Mouse (Mus musculus) Patski (cell line): ENCODE results near the gene Hs6st1. TPM values are rescaled to one million over a fixed set of nuclear protein-coding genes. Genes with fewer than 3 reads are reported as not detected.

Experiments used
- ATAC-seq: fragments of 100-300 bp; one replicate; pipeline ENCODE4 v1.8.0; 2021
- CTCF ChIA-PET: fragments of 350-600 bp; sonication (Branson Sonifier 250); formaldehyde crosslinking; loops from one replicate; lab custom pipeline; 2022; ENCODE audit warnings: inconsistent platforms; lab: Charles Lee
- POLR2A ChIA-PET: fragments of 350-600 bp; sonication (Branson Sonifier 250); formaldehyde crosslinking; loops from one replicate; lab custom pipeline; 2022; ENCODE audit warnings: antibody characterized with exemption, inconsistent platforms; lab: Charles Lee
- DNase-seq: peaks from one replicate; pipeline ENCODE4 v3.0.0-alpha.2; 2011; ENCODE audit warnings: low read depth, low spot score
- H3K27me3 ChIP-seq: fragments of 371-371 bp; one replicate; pipeline ENCODE4 v1.5.1; 2021
- CTCF ChIP-seq: fragments of 100-300 bp; IDR thresholded peaks from one replicate; pipeline ENCODE4 v1.5.1; 2021
- in situ Hi-C: fragments of 300-500 bp; cut with MboI; formaldehyde crosslinking; loops from 3 replicates; pipeline ENCODE4 v1.11.1; 2018; ENCODE audit warnings: low pct_unique_long_range_greater_than_20kb, mixed read lengths
- polyA plus RNA-seq: library from polyadenylated mRNA; unstranded; gene quantifications from one replicate; pipeline ENCODE4 v1.2.3, GENCODE M21; 2021

Hs6st1 gene
- polyA plus RNA-seq, 1 experiment from 2014 or later, result 207 TPM

- in situ Hi-C loops, result no loop called here
- POLR2A ChIA-PET, result no interaction called here
- TF ChIP-seq CTCF, result no peak
- DNase-seq (no peak), ATAC-seq (no peak)
- no peaks in the 10 kb centered on the region for H3K27me3 ChIP-seq
- CTCF ChIA-PET, result interaction anchor here (2.4 kb wide), 1 partner anchor 10 kb away, joined by 10 read pairs; no protein-coding TSS in a partner anchor
These were observed 22.5 kb downstream of the Hs6st1 start for GRCm38 (mm10) chr1:36090722-36091110.

GRCm38 (mm10) chr1:36091246-36091645 lies 23.0 kb downstream of the Hs6st1 start:
- TF ChIP-seq CTCF, result no peak
- CTCF ChIA-PET, result no interaction called here
- ATAC-seq (no peak), DNase-seq (no peak)
- no peaks in the 10 kb centered on the region for H3K27me3 ChIP-seq
- in situ Hi-C loops, result no loop called here
- POLR2A ChIA-PET, result no interaction called here

GRCm38 (mm10) chr1:36093741-36094140 lies 25.5 kb downstream of the Hs6st1 start:
- no peaks in the 10 kb centered on the region for H3K27me3 ChIP-seq
- ATAC-seq, result no peak
- no peak for TF ChIP-seq CTCF
- no peak for DNase-seq
- in situ Hi-C loops, result no loop called here
- ChIA-PET CTCF (no interaction called here), POLR2A (interaction anchor here (1.6 kb wide), 1 partner anchor 15 kb away, joined by 3 read pairs; no protein-coding TSS in a partner anchor)

GRCm38 (mm10) chr1:36095423-36096272 lies 27.4 kb downstream of the Hs6st1 start:
- POLR2A ChIA-PET, result no interaction called here
- no peak for TF ChIP-seq CTCF
- in situ Hi-C loops, result no loop called here
- ATAC-seq, result no peak
- CTCF ChIA-PET, result no interaction called here
- H3K27me3 ChIP-seq, result no peaks in the 10 kb centered on the region
- no peak for DNase-seq

DNA sequence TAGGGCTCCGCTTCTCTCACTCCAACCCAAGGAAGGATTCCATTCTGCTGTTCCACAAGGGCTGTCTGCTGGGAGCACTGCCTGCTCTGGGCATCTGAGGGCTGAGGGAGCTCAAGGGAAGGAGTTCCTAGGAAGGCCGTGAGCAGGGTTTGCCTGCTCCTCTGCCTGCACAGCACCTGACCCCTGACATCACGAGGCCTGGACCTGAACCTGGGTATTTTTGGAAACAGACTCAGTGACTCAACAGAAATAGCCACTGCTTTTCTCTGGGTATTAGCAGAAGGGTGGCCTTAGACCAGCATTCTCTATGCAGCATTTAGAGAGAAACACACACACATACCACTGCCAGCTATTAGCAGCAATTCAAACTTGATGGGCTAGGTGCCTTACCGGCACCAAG lies 30.2 kb downstream of the Hs6st1 start:
- no peak for ATAC-seq
- POLR2A ChIA-PET, result no interaction called here
- in situ Hi-C loops, result no loop called here

GRCm38 (mm10) chr1:36100371-36100770 lies 32.2 kb downstream of the Hs6st1 start:
- ATAC-seq, result no peak
- no peaks in the 10 kb centered on the region for H3K27me3 ChIP-seq
- no peak for TF ChIP-seq CTCF
- CTCF ChIA-PET, result interaction anchor here (1.2 to 1.6 kb wide), 3 partner anchors 11 to 19 kb away, joined by 3 to 10 read pairs (median 3); no protein-coding TSS in a partner anchor
- in situ Hi-C loops, result no loop called here
- POLR2A ChIA-PET, result interaction anchor here (0.6 kb wide), 1 partner anchor 29 kb away, joined by 3 read pairs; no protein-coding TSS in a partner anchor
- no peak for DNase-seq

More for the DNA sequence above, 30.2 kb downstream of the Hs6st1 start:
- no peak for DNase-seq
- CTCF ChIA-PET, result interaction anchor here (1.1 to 2.4 kb wide), 2 partner anchors 17 to 36 kb away, joined by 4 to 6 read pairs; no protein-coding TSS in a partner anchor
- H3K27me3 ChIP-seq, result no peaks in the 10 kb centered on the region
- TF ChIP-seq CTCF, result no peak

GRCm38 (mm10) chr1:36105917-36106706 lies 37.9 kb downstream of the Hs6st1 start:
- ChIA-PET CTCF (interaction anchor here (1.0 to 2.1 kb wide), 3 partner anchors 12 to 30 kb away, joined by 3 to 5 read pairs (median 5); no protein-coding TSS in a partner anchor), POLR2A (interaction anchor here (0.9 to 1.0 kb wide), 2 partner anchors 11 to 47 kb away, joined by 3 to 4 read pairs; no protein-coding TSS in a partner anchor)
- no peak for DNase-seq
- H3K27me3 ChIP-seq, result no peaks in the 10 kb centered on the region
- in situ Hi-C loops, result no loop called here
- ATAC-seq, result no peak
- no peak for TF ChIP-seq CTCF

DNA sequence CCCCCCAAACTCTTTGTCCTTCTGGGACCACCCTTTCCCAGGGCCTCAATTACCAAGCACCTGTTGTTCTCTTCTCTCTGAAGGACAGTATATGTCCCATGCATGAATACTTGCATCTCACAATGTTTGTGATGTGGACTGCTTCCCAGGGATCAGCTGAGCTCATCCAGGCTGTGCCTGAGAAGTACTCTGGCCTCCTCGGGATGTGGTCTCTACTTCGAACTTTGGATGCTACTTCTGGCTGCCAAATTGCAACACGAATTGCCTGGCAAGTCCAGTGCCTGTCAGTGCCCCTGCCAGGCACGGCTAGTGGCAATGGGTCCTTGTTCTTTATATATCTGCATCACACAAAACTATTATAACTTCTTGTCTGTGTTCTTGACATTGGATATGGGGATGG lies 41.8 kb downstream of the Hs6st1 start:
- ChIA-PET CTCF (no interaction called here), POLR2A (no interaction called here)
- ATAC-seq, result no peak
- in situ Hi-C loops, result no loop called here
- no peaks in the 10 kb centered on the region for H3K27me3 ChIP-seq
- TF ChIP-seq CTCF, result no peak
- no peak for DNase-seq

GRCm38 (mm10) chr1:36112665-36113064 lies 44.5 kb downstream of the Hs6st1 start:
- no peaks in the 10 kb centered on the region for H3K27me3 ChIP-seq
- ChIA-PET POLR2A (no interaction called here), CTCF (no interaction called here)
- no peak for ATAC-seq
- no peak for TF ChIP-seq CTCF
- DNase-seq, result no peak
- in situ Hi-C loops, result no loop called here

- ChIA-PET POLR2A (no interaction called here), CTCF (no interaction called here)
- in situ Hi-C loops, result no loop called here
- H3K27me3 ChIP-seq, result no peaks in the 10 kb centered on the region
- TF ChIP-seq CTCF, result no peak
- DNase-seq (no peak), ATAC-seq (no peak)
These were observed 45.5 kb downstream of the Hs6st1 start for GRCm38 (mm10) chr1:36113670-36114069.
